Mouse (Mus musculus): Measurements from ENCODE around the gene Rrbp1. TPM values are rescaled to one million over a fixed set of nuclear protein-coding genes. Genes with fewer than 3 reads are reported as not detected.

The Rrbp1 gene
- polyA plus RNA-seq, 1 experiment from 2014 or later, result 42.1 TPM

DNA sequence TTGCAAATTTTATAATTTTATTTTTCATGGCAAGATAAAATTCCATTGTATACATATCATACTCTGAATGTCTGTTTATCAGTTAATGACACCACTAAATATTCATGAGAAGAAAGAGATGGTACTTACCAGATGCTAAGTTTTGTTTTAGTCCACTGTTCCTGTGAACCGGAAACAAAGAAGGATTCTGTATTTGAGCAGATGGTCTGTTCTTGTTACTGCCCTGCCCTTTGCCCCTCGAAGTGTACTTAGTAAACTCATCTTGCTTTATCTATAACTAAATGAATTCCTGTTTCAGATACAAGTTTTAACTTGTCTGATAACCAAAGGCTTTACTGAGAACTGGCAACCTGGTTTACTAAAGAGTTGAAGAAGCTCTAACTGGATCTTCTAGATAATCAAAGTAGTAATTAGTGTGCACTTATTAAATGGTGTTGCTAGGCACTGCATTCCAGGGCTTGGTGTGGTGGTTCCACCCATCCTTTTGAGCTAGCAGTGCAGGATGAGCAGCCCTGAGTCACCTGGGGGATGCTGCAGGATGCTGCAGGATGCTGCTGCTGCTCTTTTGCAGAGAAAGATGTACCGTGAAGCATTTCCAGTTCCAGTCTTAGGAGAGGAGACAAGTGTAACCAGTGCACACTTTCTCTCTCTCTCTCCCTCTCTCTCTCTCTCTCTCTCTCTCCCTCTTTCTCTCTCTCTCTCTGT lies 81.3 kb downstream of the Rrbp1 start:
- ATAC-seq (ENCODE audit: low read depth), result no peak
- Histone ChIP-seq H3K4me2 (no peak overlapping the region), H3K27ac (replicated peaks) (no peak overlapping the region), H3K4me3 (no peak overlapping the region), H3K9ac (no peak overlapping the region), H3K27me3 (no peaks in the 10 kb centered on the region), H3K9me3 (no peaks in the 10 kb centered on the region), H3K4me1 (replicated peaks) (peaks cover 18% of the 10 kb centered on the region), H3K36me3 (no peaks in the 10 kb centered on the region)
- WGBS, result 48% methylated on average over 3 of the region's 3 CpGs

DNA sequence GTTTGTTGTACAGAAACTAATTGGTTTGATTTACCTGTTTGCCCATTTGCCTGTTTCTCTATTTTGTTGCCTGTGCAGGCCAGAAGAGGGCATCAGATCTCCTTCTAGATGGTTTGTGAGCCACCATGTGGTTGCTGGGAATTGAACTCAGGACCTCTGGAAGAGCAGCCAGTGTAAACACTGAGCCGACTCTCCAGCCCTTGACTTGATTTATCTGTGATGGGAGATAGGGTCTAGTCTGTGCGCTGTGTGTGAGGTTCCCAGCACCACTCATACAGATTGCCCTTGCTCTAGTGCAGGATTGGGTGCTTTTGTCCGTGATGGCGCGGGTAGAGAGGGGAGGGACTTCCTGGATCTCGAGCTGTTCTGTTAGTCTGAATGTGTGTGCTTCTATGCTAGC lies 85.2 kb downstream of the Rrbp1 start:
- Histone ChIP-seq H3K36me3 (no peaks in the 10 kb centered on the region), H3K9me3 (no peaks in the 10 kb centered on the region), H3K27me3 (no peaks in the 10 kb centered on the region), H3K4me1 (replicated peaks) (peaks cover 13% of the 10 kb centered on the region), H3K4me3 (no peak overlapping the region), H3K9ac (no peak overlapping the region), H3K27ac (replicated peaks) (no peak overlapping the region), H3K4me2 (no peak overlapping the region)
- no peak for ATAC-seq (ENCODE audit: low read depth)
- WGBS, result 95% methylated on average over 6 of the region's 6 CpGs

DNA sequence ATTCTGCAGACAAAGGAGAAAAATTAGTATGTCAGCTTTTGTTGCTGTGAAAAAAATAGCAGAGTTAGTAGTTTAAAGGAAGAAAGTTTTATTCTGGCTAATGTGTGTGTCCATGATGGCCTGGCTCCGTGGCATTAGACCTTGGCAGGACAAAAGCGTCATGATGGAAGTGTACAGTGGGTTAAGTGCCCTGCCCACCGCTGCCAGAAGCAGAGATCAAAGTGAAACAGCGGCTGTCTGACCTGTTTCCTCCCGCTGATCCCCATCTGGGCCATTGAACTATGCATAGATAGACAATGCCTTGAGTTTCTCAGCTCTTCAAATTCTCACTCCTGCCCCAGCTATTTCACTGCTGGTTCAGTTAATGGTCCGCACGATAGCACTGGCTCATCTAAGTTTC lies 87.0 kb downstream of the Rrbp1 start:
- no peak for ATAC-seq (ENCODE audit: low read depth)
- no peak overlapping the region for H3K4me3 ChIP-seq
- no peak overlapping the region for H3K27ac ChIP-seq (replicated peaks)
- no peaks in the 10 kb centered on the region for H3K36me3 ChIP-seq
- 58% methylated on average over 7 of the region's 7 CpGs for WGBS
- H3K9ac ChIP-seq, result no peak overlapping the region
- no peak overlapping the region for H3K4me2 ChIP-seq
- H3K9me3 ChIP-seq, result no peaks in the 10 kb centered on the region
- no peaks in the 10 kb centered on the region for H3K27me3 ChIP-seq
- H3K4me1 ChIP-seq (replicated peaks), result peaks cover 18% of the 10 kb centered on the region

DNA sequence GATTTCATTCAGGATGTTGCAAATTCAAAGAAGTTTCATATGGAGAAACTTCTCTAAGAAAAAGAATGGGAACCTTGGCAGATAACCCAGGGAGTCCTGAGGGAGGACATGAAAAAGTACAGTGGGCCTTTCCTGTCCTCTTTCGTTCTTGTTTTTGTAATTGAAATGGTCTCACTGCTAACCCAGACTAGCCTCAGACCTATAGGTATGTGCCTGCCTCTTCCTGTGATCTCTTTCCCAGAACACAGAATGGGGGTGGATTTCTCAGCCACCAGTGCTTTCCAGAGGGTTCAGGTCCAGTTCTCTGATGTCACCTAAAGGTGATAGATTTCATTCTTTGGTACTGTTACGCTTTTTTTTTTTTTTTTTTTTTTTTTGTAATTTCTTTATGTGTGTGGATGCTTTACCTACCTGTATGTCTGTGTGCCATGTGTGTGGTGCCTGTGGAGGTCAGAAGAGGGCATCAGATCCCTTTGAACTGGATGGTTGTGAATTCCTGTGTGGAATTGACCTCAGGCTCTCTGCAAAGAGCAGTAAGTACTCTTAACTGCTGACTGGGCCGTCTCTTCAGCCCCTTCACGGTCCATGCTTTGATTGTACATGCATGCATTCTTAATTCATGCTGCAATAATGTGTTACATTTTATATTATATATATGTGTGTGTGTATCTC lies 92.1 kb downstream of the Rrbp1 start:
- WGBS, result 57% methylated on average over 4 of the region's 4 CpGs
- Histone ChIP-seq H3K9me3 (no peaks in the 10 kb centered on the region), H3K36me3 (no peaks in the 10 kb centered on the region), H3K27ac (replicated peaks) (no peak overlapping the region), H3K4me2 (no peak overlapping the region), H3K4me1 (replicated peaks) (peaks cover 54% of the 10 kb centered on the region), H3K4me3 (no peak overlapping the region), H3K9ac (no peak overlapping the region), H3K27me3 (no peaks in the 10 kb centered on the region)
- no peak for ATAC-seq (ENCODE audit: low read depth)

DNA sequence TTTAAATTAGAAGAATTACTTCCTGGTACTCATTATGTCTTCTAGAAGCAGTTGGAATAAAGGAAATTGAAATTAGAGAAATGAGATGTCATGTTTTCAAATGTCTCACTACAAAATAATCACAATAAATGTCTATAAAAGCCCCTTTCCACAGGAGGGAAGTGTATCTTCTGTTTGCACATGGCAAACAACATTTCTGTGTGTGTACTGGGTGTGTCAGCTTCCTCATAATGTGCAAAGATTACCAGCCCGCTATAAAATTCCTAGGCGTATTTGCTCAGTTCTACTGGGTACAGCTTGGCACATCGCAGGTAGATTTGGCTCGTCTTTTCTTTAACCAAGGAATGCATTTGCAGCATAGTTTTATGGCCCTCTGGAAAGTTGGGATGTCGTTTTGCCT lies 93.4 kb downstream of the Rrbp1 start:
- Histone ChIP-seq H3K27me3 (no peaks in the 10 kb centered on the region), H3K4me3 (peak overlapping the region; percentile 85; the same call in 1 of the 2 replicates), H3K36me3 (no peaks in the 10 kb centered on the region), H3K9ac (no peak overlapping the region), H3K4me1 (replicated peaks) (peaks cover 54% of the 10 kb centered on the region), H3K27ac (replicated peaks) (no peak overlapping the region), H3K4me2 (peak overlapping the region; percentile 87), H3K9me3 (no peaks in the 10 kb centered on the region)
- WGBS, result 73% methylated on average over 5 of the region's 5 CpGs
- no peak for ATAC-seq (ENCODE audit: low read depth)

DNA sequence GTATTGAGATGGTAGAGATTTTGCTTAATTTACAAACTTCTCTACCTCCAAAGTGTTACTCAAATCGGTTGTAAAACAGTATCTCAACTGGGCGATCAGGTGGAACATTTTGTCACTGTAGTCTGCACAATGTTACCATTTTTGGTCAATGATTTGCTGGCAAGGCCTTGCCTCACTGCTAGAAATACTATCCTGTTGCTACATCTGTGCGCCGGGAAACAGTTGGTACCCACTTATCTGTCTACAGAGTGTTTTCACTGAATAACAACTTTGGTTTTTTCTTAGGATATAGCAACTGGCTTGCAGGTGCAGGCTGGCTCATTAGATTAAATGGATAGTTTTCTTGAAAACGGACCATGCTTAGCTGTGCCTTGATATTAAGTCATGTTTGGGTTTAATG lies 94.8 kb downstream of the Rrbp1 start:
- WGBS, result 6% methylated on average over 5 of the region's 5 CpGs
- Histone ChIP-seq H3K4me3 (peak overlapping the region; percentile 85), H3K4me1 (replicated peaks) (peaks cover 54% of the 10 kb centered on the region)

DNA sequence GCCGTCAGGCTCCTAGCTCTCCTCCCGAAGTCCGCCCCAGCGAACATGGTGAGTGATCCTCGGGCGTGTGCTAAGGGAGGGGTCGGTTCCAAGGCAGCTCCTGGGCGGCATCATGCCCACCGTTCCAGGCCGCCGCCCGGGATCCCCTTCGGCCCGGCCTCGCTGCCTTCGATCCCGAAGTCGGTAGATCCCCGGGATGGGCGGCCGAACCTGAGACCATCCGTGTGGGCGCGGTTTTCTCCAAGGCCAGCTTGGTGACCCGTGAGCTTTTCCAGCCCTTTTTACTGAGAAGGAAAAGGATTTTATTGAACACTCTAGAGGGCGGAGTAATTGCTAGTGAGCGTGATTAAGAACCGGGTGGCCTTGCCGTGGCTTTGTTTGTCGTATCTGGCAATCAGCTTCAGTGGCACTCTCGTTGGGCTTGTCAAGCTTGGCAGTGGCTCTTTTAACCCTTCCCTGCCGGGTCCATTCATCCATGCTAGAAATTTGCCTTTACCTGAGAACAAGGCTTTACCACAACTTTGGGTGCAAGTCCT lies 95.4 kb downstream of the Rrbp1 start:
- Histone ChIP-seq H3K9ac (peak overlapping the region; percentile 94), H3K36me3 (no peaks in the 10 kb centered on the region), H3K4me2 (peak overlapping the region; percentile 87), H3K27ac (replicated peaks) (peak overlapping the region; percentile 98), H3K27me3 (no peaks in the 10 kb centered on the region), H3K9me3 (no peaks in the 10 kb centered on the region), H3K4me1 (replicated peaks) (peaks cover 50% of the 10 kb centered on the region), H3K4me3 (peak overlapping the region; percentile 85)
- peak; percentile 71 for ATAC-seq (ENCODE audit: low read depth)
- WGBS, result under 1% methylated on average over 32 of the region's 32 CpGs

More for the DNA sequence above, 94.8 kb downstream of the Rrbp1 start:
- Histone ChIP-seq H3K27ac (replicated peaks) (peak overlapping the region; percentile 98), H3K9me3 (no peaks in the 10 kb centered on the region), H3K4me2 (peak overlapping the region; percentile 87), H3K36me3 (no peaks in the 10 kb centered on the region), H3K9ac (peak overlapping the region; percentile 94), H3K27me3 (no peaks in the 10 kb centered on the region)
- ATAC-seq (ENCODE audit: low read depth), result no peak

DNA sequence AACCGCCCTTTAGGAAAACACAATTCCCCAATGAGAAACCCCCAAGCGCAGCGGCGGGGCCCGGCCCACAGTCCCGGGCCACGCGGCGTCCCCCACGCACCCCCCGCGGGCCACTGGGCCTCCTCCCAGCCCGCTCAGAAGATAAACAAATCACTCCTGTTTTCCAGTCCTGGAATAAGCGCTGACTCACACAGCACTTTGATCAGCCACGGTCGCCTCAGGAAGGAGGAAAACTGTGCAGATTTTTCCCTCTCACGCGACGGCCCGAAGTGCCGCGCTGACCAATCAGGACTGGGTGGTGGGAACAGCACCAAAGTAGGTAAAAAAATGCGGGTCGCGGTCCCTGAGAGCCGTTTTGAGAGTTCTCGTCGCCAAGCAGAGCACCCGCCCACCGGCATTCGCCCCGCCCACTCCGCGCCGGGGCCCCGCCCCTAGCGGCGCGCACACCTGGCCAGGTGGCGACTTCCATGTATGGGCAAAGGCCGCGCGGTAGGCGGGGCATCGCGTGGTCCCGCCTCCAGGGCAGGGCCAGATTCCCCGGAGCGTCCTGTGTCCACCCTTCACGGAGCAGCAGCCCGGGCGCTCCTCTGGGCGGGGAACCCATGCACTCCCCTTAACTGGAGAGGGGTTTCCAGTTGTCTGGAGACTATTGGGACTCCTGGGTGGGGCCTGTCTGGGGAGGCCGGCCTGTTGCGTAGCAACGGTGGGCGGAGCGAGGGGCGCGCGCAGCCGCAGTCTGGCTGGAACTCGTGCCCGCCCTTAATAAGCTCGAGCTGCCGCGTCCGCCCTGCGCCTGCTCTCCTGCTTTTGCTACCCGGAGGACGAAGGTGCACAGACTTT lies 96.1 kb downstream of the Rrbp1 start, which contains the start of gene Dstn:
Gene Dstn (plus strand): TSS at position 561 of the 840 bp plus-strand sequence.
- H3K9ac ChIP-seq, result peak within 1 kb of the TSS; percentile 94
- peaks cover 45% of the 10 kb centered on the region for H3K4me1 ChIP-seq (replicated peaks)
- peak; percentile 97 for ATAC-seq (ENCODE audit: low read depth)
- H3K27me3 ChIP-seq, result no peaks in the 10 kb centered on the region
- no peaks in the 10 kb centered on the region for H3K36me3 ChIP-seq
- peak within 1 kb of the TSS; percentile 87 for H3K4me2 ChIP-seq
- WGBS, result under 1% methylated on average over 71 of the region's 71 CpGs
- peak within 1 kb of the TSS; percentile 98 for H3K27ac ChIP-seq (replicated peaks)
- no peaks in the 10 kb centered on the region for H3K9me3 ChIP-seq
- H3K4me3 ChIP-seq, result peak within 1 kb of the TSS; percentile 85

DNA sequence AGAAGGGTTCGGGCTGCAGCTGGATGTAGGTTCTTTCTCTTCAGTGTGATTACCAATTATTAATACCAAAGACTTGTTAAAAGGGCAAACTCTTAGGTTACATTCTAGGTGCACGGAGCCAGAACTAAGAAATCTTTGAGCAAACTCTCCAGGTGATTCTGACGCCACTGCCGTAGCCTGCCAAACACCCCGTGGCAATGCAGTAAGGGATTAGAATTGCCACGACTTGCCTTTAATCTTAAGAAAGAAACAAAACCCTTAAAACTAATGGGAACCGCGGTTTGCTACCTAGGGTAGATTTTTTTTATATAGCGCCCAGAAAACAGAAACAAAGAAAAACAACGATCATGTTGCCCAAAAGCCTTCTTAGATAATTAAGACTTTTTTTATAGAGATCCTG lies 96.8 kb downstream of the Rrbp1 start:
- Histone ChIP-seq H3K4me2 (peak overlapping the region; percentile 87), H3K9me3 (no peaks in the 10 kb centered on the region), H3K4me1 (replicated peaks) (peaks cover 38% of the 10 kb centered on the region), H3K27ac (replicated peaks) (peak overlapping the region; percentile 98), H3K9ac (peak overlapping the region; percentile 94), H3K36me3 (no peaks in the 10 kb centered on the region), H3K27me3 (no peaks in the 10 kb centered on the region), H3K4me3 (peak overlapping the region; percentile 85)
- no peak for ATAC-seq (ENCODE audit: low read depth)
- 6% methylated on average over 10 of the region's 10 CpGs for WGBS

DNA sequence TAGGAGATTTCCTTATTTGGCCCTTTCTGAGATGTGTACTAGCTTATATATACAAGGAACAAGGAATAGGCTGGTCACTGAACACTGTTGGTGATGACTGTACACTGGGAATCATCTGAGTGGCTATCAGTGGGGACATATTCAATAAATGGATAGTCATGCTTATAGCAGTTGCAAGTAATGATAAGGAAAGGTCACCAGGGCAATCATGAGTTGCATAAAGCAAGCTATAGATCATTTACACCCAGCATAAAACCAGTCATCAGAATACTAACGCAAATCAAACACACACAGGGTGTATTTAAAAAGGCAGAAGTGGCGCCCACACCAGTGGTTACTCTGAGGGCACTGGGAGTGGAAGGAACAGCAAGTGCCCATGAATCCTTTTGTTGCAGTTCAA lies 98.9 kb downstream of the Rrbp1 start:
- Histone ChIP-seq H3K36me3 (no peaks in the 10 kb centered on the region), H3K4me3 (no peak overlapping the region), H3K27ac (replicated peaks) (no peak overlapping the region), H3K9ac (no peak overlapping the region), H3K27me3 (no peaks in the 10 kb centered on the region), H3K4me1 (replicated peaks) (peaks cover 17% of the 10 kb centered on the region), H3K9me3 (no peaks in the 10 kb centered on the region), H3K4me2 (no peak overlapping the region)
- 78% methylated on average over 2 of the region's 2 CpGs for WGBS
- ATAC-seq (ENCODE audit: low read depth), result no peak

DNA sequence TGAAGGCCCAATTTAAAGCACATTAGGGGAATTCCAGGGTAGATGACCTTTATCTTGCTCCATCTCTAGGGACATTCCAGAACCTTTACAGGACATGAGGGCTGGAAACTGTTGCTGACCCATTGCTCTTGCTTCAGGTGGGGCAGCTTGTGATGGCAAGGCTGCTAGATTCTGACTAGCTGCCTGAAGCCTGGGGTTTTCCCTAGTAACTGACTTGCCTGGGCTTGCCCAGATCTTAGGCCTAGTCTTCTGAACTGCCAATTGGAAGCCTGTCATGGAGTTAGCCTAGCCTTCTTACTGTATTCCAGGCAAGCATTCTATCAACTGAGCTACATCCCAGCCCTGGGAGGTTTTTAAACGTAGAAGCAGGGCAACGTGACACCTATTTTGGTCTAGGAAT lies 101.8 kb downstream of the Rrbp1 start:
- no peak for ATAC-seq (ENCODE audit: low read depth)
- Histone ChIP-seq H3K27me3 (no peaks in the 10 kb centered on the region), H3K9me3 (no peaks in the 10 kb centered on the region), H3K27ac (replicated peaks) (no peak overlapping the region), H3K4me2 (no peak overlapping the region), H3K4me1 (replicated peaks) (0 out of 2 replicates have a peak, but pooled peaks cover 3% of the 10 kb centered on the region), H3K9ac (no peak overlapping the region), H3K4me3 (no peak overlapping the region), H3K36me3 (no peaks in the 10 kb centered on the region)
- 91% methylated on average over 2 of the region's 2 CpGs for WGBS

DNA sequence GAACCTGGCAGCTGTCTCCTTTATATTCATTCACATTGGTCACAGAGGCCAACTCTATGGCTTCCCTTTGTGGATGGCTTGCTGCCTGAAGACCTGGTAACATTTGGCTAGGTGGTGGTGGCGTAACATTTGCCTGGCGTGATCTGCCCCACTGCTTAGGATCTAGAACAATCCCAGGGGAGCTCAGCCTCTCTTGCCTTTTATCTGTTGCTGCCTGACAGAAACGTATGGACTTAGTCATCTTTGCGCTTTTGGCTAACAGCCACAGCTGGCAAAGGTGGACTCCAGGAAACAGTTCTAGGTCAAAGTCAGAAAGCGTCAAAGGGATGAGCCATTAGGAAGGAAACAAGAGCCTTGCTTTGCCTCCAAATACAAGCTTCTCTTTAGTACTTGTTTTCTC lies 106.2 kb downstream of the Rrbp1 start:
- Histone ChIP-seq H3K9ac (no peak overlapping the region), H3K36me3 (no peaks in the 10 kb centered on the region), H3K9me3 (no peaks in the 10 kb centered on the region), H3K27me3 (no peaks in the 10 kb centered on the region), H3K4me2 (no peak overlapping the region), H3K4me1 (replicated peaks) (no peaks in the 10 kb centered on the region), H3K4me3 (no peak overlapping the region), H3K27ac (replicated peaks) (no peak overlapping the region)
- 85% methylated on average over 5 of the region's 5 CpGs for WGBS
- ATAC-seq (ENCODE audit: low read depth), result no peak
